Mouse (Mus musculus) kidney, adult 2 months (tissue): Measurements from ENCODE around the gene Selenon.

Source experiments
- CTCF ChIP-seq: fragments of 200-500 bp; conservative IDR thresholded peaks from 2 replicates; pipeline ENCODE4 v1.5.1; 2011; ENCODE audit warnings: low read depth, mild to moderate bottlenecking, control low read depth, low read length, moderate library complexity, mixed read lengths; ENCODE audit not compliant: insufficient read depth, insufficient read length
- POLR2A ChIP-seq: fragments of 200-500 bp; IDR thresholded peaks from one replicate; pipeline ENCODE4 v1.6.1; 2011; ENCODE audit warnings: low read depth, low read length, control low read depth

DNA sequence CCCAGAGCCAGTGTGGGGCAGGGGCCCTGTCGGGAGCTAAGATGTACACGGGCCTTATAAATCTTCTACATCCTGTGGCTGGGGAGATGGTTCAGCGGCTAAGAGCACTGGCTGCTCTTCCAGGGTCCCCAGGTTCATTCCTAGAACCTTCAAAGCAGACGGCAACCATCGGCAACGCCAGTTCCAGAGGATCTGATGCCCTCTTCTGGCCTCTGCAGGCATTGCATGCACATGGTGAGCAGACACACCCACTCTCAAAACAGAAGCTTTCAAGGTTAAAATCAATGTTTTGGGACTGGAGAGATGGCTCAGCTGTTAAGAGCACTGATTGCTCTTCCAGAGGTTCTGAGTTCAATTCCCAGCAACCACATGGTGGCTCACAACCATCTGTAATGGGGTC, 17.2 kb upstream of the Selenon start:
- TF ChIP-seq CTCF, result peak; percentile 37; the same call in 1 of the 2 replicates
- TF ChIP-seq POLR2A, result no peak
